Mouse (Mus musculus): ENCODE data around the gene Amot.

GRCm38 (mm10) chrX:145454828-145455227 is 50.2 kb downstream of the Amot start:
- no peak for TF ChIP-seq CTCF (IDR thresholded peaks at IDR 0.05; ENCODE audit: borderline replicate concordance, insufficient read depth, low read length)
- no peak for TF ChIP-seq POLR2A (IDR thresholded peaks at IDR 0.05; ENCODE audit: low read depth, low read length)
